Mouse (Mus musculus): ENCODE results near the gene Fmc1.

DNA sequence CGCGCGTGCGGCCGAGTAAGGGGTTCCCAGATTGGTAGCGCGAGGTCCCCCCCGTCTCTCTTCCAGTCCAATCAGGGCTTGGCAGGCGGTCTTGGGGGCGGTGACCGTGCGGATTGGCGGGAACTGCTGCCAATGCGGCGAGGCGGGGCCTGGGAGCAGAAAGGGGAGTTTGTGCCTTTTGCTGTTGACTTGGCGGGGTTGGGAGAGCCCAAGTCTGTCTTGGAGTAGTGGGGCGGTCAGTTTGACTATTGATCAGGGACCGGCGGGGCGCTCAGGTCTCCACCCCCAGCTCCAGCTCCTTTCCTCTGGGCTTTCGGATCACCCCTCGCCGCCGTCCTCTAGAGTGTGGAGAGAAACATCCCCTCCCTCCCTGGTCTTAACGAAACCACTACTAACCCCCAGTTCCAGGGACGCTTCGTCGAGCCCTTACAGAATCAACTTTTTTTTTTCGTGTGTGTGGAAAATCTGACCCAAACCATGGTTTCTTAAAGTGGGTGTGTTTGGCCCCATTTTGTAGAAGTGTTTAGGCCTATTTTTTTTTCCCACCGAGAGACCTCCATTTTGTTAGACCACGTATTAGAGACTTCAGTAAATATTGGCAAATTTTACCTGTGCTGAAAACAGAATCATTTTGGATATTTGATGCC, 18.8 kb downstream of the Fmc1 start:
- no peak for TF ChIP-seq POLR2A (IDR thresholded peaks at IDR 0.05; ENCODE audit: insufficient read depth, low read depth, low read length)
- no peak for TF ChIP-seq CTCF (IDR thresholded peaks at IDR 0.05; ENCODE audit: insufficient read depth, low read depth, low read length)
